Mouse (Mus musculus) spleen, adult 2 months (tissue): ENCODE results near the gene Rbm48.

Experiments
- CTCF ChIP-seq: fragments of 200-500 bp; IDR thresholded peaks from 2 replicates; pipeline ENCODE4 v1.5.1; 2011; ENCODE audit warnings: mild to moderate bottlenecking, inconsistent platforms; ENCODE audit not compliant: insufficient read depth, insufficient read length, insufficient replicate concordance; ENCODE audit errors: extremely low read depth
- POLR2A ChIP-seq: fragments of 200-500 bp; IDR thresholded peaks from 2 replicates; pipeline ENCODE4 v1.6.1; 2011; ENCODE audit warnings: low read depth, low read length, inconsistent platforms

DNA sequence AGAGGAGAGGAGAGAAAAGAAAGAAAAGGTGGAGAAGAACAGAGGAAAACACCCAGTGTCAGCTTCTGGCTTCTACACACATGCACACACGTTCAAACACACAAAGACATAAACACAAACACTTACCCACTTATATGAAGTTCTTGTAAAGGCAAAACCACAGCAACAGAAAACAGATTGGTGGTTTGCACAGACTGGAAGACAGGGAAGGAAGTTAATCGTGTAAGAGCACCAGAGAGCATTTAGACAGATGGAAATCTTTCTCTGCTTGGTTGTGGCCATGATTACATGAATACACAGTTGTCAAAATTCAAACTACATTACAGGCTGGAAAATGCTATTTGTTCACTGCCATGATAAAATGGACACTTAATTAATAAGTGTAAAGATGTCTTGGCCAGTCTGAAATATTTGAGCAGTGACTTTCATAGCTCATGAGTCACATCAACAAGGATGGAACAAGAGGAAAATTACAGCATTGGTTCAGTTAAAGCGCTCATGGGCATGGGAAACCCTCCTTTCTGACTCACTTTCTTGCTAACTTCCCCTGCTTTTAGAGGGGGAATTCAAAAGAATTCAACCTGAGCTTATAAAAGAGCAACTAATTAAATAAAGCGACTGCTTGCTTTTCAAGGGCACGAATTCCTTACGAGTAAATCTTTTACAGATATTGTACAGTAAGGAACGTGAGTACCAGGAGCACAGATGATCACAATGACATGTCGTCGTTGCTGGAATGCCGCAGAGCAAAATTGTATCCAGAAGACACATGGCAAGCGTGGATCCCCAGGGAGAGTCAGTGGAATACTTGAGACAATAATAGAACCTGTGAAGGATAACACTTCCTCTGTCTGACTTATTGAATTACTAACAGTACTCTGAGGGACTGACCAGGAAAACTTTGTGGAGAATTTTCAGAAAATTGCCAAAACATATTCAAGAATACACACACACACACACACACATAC is 57.6 kb downstream of the Rbm48 start:
- TF ChIP-seq CTCF (no peak), POLR2A (no peak)
